Mouse (Mus musculus): ENCODE measurements around the gene Atad1. TPM values are rescaled to one million over a fixed set of nuclear protein-coding genes. Genes with fewer than 3 reads are reported as not detected.
A peak's percentile ranks its signal among the peaks of the same experiment; 100 is the strongest.
"Not testable (repeated sequence)": the region's sequence is repeated elsewhere in the genome, so short reads cannot be mapped to it uniquely, and the experiment has no call there.

Gene Atad1
- total RNA-seq (2015): 58.6 and 66.9 TPM in 2 replicates
- total RNA-seq (2017): 45.1 and 49.3 TPM in 2 replicates

- no peak for ATAC-seq (ENCODE audit: poor library complexity, severe bottlenecking)
These were observed at the start of gene Atad1 for GRCm38 (mm10) chr19:32739686-32740085. Atad1 (minus strand) TSS chr19:32739786.

DNA sequence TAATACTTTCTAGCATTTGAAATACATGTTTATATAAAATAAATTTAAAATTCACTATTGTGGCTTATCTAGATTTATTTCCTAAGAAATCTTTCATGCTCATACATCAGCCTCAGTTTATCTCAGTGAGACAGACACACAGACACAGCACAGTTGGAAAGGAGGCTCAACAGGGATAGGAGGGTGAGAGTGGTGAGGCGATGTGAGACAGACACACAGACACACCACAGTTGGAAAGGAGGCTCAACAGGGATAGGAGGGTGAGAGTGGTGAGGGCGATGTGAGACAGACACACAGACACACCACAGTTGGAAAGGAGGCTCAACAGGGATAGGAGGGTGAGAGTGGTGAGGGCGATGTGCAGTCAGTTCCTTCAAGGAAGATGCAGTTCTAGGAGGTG, 48.4 kb upstream of the Atad1 start:
- ATAC-seq (ENCODE audit: poor library complexity, severe bottlenecking): 0 out of 2 replicates have a peak, but pooled peaks have one; percentile 12

DNA sequence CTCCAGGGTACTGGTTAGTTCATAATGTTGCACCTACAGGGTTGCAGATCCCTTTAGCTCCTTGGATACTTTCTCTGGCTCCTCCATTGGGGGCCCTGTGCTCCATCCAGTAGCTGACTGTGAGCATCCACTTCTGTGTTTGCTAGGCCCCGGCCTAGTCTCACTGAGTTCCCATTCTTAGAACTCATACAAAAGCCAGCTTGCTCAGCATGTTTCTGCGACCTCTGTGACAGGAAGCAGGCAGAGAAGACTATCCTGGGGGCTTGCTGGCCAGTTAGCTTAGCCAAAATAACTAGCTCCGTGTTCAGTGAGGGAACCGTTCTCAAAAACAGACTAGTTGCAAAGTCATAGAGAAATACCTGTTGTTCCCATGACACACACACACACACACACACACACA, 47.8 kb upstream of the Atad1 start:
- ATAC-seq (ENCODE audit: poor library complexity, severe bottlenecking): not testable (repeated sequence)

DNA sequence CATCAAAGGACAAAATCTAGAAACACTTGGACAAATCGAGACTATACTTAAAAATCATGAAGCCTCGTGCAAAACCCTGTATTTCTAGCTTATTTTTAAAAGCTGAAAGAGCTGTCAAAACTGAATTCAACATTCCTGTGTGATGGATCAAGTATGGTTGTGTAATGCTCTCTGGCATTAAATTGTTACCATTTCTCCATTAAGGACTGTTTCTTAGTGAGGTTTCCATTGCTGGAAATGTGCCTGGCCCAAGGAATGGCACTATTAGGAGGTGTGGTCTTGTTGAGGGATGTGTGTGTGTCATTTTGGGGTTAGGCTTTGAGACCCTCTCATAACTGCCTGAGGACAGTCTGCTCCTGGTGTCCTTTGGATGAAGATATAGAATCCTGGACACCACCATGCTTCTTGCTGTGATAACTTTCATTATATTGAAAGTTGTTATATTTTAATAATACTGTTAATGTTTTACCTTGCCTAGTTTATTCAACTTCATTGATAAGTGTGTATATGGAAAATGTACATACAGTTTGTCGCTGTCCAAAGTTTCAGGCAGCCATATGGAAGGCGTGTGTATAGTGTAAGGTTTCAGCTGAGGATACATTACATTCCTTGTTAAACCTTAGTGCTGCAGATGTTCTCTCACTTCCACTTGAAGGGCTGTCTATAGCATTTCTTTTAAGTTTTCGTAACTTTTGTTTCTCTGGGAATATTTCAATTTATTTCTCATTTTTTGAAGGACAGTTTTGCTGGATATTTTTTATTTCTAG, 41.9 kb upstream of the Atad1 start:
- ATAC-seq (ENCODE audit: poor library complexity, severe bottlenecking): no peak

DNA sequence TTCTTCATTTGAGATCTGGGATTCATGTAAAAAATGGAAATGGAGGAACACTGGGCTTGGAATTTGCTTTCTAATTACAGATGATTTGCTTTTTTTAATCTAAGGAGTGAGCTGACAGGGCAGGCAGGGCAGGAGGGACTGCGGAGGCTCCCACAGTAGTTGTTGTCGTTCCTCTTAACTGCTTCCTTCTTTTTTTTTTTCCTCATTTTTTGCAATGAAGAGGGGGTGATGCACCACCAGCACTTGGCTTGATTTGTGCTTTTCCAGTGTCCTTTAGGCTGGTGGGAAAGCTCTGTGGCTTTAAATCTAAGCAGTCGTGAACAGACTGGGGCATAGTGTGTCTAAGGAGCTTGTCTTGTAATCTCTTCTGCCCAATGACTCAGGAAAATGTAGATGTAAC, 39.5 kb upstream of the Atad1 start:
- ATAC-seq (ENCODE audit: poor library complexity, severe bottlenecking): no peak

DNA sequence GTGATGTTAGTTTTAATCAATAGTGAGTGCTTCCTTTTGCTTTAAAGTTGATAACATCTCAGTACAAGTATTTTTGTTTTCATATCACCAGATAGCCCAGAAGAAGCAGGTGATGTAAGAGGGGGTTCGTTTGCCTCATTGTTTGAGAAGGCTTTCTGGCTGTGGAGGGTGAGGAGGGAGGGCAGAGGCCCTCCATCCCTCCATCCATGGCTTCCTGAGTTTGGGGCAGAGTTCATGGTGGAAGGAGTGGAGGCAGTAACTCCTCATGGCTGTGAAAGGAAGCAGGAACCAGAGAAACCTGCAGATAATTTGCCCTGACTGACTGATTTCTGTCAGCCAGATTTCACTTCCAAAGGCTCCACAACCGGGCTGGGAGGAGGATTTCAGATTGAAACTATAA, 38.8 kb upstream of the Atad1 start:
- no peak for ATAC-seq (ENCODE audit: poor library complexity, severe bottlenecking)

GRCm38 (mm10) chr19:32762493-32762892, 22.9 kb upstream of the Atad1 start:
- no peak for ATAC-seq (ENCODE audit: poor library complexity, severe bottlenecking)

- no peak for ATAC-seq (ENCODE audit: poor library complexity, severe bottlenecking)
These were observed 21.6 kb upstream of the Atad1 start for GRCm38 (mm10) chr19:32761162-32761561.

GRCm38 (mm10) chr19:32760499-32760898, 20.9 kb upstream of the Atad1 start:
- 0 out of 2 replicates have a peak, but pooled peaks have one; percentile 6 for ATAC-seq (ENCODE audit: poor library complexity, severe bottlenecking)

GRCm38 (mm10) chr19:32759357-32760024, 19.9 kb upstream of the Atad1 start:
- ATAC-seq (ENCODE audit: poor library complexity, severe bottlenecking): no peak

DNA sequence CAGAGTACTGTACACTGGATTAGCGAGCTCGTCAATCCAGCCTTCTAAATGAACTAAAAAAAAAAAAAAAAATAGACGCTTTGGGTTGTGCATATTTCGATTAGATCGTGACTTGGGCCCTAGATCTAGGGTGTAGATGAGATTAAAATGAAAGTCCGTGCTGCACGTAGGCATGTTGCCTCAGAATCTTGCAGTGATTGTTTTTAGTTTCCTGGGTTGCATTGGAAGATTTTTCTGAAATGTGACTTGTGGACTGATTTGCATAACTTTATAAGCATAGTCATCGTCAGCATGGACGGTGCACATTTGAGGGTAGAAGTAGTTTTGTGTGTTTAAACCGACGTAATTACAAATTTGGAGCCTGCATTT, 19.2 kb upstream of the Atad1 start:
- ATAC-seq (ENCODE audit: poor library complexity, severe bottlenecking): no peak

DNA sequence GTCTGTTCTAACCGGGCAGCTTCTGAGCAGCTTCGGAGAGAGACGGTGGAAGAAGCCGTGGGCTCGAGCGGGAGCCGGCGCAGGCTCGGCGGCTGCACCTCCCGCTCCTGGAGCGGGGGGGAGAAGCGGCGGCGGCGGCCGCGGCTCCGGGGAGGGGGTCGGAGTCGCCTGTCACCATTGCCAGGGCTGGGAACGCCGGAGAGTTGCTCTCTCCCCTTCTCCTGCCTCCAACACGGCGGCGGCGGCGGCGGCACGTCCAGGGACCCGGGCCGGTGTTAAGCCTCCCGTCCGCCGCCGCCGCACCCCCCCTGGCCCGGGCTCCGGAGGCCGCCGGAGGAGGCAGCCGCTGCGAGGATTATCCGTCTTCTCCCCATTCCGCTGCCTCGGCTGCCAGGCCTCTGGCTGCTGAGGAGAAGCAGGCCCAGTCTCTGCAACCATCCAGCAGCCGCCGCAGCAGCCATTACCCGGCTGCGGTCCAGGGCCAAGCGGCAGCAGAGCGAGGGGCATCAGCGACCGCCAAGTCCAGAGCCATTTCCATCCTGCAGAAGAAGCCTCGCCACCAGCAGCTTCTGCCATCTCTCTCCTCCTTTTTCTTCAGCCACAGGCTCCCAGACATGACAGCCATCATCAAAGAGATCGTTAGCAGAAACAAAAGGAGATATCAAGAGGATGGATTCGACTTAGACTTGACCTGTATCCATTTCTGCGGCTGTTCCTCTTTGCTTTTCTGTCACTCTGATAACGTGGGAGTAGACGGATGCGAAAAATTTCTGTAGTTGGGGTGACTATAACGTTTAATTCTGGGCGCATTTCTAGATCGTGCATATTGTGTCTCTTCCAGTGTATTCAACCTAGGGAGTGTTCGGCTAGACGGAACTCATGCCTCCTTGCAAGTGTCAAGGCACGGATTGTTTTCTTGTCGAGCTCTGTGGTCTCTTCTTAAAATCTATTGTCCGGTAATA, 18.5 kb upstream of the Atad1 start:
- no peak for ATAC-seq (ENCODE audit: poor library complexity, severe bottlenecking)

GRCm38 (mm10) chr19:32756900-32757725, 17.5 kb upstream of the Atad1 start, which contains the start of gene Pten:
Pten (plus strand) TSS chr19:32757497.
- ATAC-seq (ENCODE audit: poor library complexity, severe bottlenecking): peak; percentile 69

GRCm38 (mm10) chr19:32756636-32756899, 17.0 kb upstream of the Atad1 start:
- ATAC-seq (ENCODE audit: poor library complexity, severe bottlenecking): no peak; the same call in 1 of the 2 replicates

DNA sequence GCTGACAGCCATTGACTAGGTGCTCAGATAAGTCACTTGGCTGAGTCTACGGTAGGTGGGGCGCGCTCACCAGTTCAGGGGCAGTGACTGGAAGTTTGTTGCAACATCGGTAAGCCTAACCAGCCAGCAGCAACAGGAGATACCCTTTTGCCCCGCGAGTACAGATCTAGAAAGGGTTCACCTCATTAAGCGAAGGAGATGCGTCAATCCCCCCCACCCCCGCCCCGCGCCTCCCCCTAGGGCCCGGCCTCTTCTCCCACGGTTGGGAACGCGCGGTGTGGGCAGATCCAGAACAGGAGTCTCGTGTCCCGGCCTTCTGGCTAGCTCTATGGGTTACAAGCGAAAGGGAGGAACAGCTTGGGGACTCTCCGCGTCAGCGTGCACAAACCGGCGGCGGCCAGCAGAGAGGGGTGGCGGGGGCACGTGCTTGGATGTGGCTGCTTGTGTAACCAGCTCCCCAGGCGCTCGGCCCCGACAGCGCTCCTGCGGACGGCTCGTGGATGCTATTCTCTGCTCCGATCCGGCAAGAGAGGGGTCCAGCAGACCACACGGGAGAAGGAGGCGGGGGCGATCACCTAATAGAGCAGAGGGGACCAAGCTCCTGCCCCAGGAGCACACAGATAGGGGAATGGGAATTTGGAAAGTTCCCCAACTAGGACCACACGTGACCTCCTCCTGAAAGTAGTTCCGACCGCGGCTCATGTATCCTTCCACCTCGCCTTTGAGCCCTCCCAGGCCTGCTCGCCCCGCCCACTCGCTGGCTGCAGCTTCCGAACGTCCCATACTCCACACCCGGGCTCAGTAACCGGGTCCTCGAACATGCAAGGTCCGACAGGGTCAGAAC, 16.4 kb upstream of the Atad1 start:
- peak; percentile 63 for ATAC-seq (ENCODE audit: poor library complexity, severe bottlenecking)

DNA sequence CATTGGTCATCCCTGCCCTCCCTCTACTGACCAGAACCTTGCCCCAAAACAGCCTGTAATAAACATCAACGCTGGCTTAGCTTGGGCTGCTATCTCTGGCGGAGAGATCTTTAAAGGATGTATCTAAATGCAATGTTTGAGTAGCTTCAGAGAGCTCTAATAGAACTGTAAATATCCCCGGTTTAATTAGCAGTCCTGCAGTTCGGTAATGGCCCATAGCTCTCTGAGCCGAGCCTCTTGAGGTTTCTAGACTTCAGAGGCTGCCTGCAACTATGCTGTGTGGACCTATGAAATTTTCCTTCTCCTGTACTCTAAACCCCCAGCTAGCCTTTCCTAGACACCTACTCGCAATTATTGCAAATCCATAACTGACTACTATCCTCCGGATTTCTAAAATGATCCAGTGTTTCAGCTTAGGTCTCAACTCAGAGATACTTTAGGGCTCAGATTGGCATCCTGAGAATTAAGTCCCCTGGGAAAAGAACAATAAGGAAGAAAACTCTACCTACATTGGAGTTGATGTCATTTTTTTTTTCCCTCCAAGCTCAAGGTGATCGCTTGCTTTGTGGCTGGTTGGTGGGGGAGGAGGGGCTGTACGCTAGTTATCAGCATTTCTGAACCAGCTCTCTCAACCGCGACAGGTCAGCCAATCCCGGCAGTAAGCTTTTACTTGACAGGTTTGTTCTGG, 15.7 kb upstream of the Atad1 start:
- ATAC-seq (ENCODE audit: poor library complexity, severe bottlenecking): no peak

GRCm38 (mm10) chr19:32754188-32755000, 14.8 kb upstream of the Atad1 start:
- no peak for ATAC-seq (ENCODE audit: poor library complexity, severe bottlenecking)

DNA sequence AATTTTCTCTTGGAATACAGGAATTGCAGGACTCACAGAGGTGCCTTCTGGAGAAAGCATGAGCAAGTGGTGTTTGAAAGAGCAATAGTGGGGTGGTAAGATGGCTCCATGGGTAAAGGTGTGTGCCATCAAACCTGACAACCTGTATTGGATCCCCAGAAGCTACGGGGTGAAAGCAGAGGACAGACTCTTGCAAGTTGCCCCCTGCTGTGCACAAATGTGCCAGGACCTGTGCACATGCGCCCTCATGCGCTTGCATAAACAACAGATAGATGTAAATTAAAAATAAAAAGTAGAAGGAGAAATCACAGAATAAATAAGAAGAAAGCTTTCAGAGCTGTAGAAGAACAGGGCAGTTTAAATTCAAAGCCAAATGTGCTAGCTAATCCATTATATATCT, 13.8 kb upstream of the Atad1 start:
- ATAC-seq (ENCODE audit: poor library complexity, severe bottlenecking): no peak
